Mouse (Mus musculus) E14TG2a.4 (cell line): ENCODE measurements around the gene Rph3al.

Experiments used
- H3K27me3 ChIP-seq: 2 replicates; pipeline ENCODE4 v1.6.1; 2014; ENCODE audit warnings: low read length, control low read depth; ENCODE audit not compliant: insufficient read depth
- H3K36me3 ChIP-seq: 2 replicates; pipeline ENCODE4 v1.6.1; 2014; ENCODE audit warnings: low read length, control low read depth; ENCODE audit not compliant: insufficient read depth
- H3K4me1 ChIP-seq: replicated peaks from 2 replicates; pipeline ENCODE4 v1.6.1; 2014; ENCODE audit warnings: low read depth, low read length, control low read depth
- H3K4me3 ChIP-seq: replicated peaks from 2 replicates; pipeline ENCODE4 v1.5.1; 2014; ENCODE audit warnings: mild to moderate bottlenecking, low read length
- H3K9me3 ChIP-seq: 2 replicates; pipeline ENCODE4 v1.6.1; 2014; ENCODE audit warnings: low read length, control low read depth
- CTCF ChIP-seq: conservative IDR thresholded peaks from 2 replicates; pipeline ENCODE4 v1.5.1; 2014; ENCODE audit warnings: low read length
- NANOG ChIP-seq: IDR thresholded peaks from 2 replicates; pipeline ENCODE4 v1.6.1; 2014; ENCODE audit warnings: borderline replicate concordance, low read length, mixed read lengths
- POU5F1 ChIP-seq: IDR thresholded peaks from 2 replicates; pipeline ENCODE4 v1.6.1; 2014; ENCODE audit warnings: low read length, borderline replicate concordance

Gene Rph3al

GRCm38 (mm10) chr11:75842904-75843619 is 95.2 kb downstream of the Rph3al start:
- 0 out of 2 replicates have a peak overlapping the region, but pooled peaks have one; percentile 20 for H3K4me3 ChIP-seq
- H3K36me3 ChIP-seq = no peaks in the 10 kb centered on the region
- H3K27me3 ChIP-seq = peaks cover 15% of the 10 kb centered on the region; the same call in 1 of the 2 replicates
- TF ChIP-seq NANOG = no peak
- no peak for TF ChIP-seq POU5F1
- no peak for TF ChIP-seq CTCF
- peaks cover 53% of the 10 kb centered on the region for H3K4me1 ChIP-seq
- no peaks in the 10 kb centered on the region for H3K9me3 ChIP-seq

GRCm38 (mm10) chr11:75841503-75841902 is 96.7 kb downstream of the Rph3al start:
- Histone ChIP-seq H3K4me3 (no peak overlapping the region), H3K27me3 (peaks cover 15% of the 10 kb centered on the region; the same call in 1 of the 2 replicates), H3K4me1 (peaks cover 68% of the 10 kb centered on the region), H3K36me3 (no peaks in the 10 kb centered on the region), H3K9me3 (no peaks in the 10 kb centered on the region)
- TF ChIP-seq NANOG (no peak), CTCF (no peak), POU5F1 (no peak)

- Histone ChIP-seq H3K36me3 (no peaks in the 10 kb centered on the region), H3K4me3 (no peak overlapping the region), H3K27me3 (peaks cover 15% of the 10 kb centered on the region; the same call in 1 of the 2 replicates), H3K4me1 (peaks cover 82% of the 10 kb centered on the region), H3K9me3 (no peaks in the 10 kb centered on the region)
- no peak for TF ChIP-seq CTCF
- no peak for TF ChIP-seq NANOG
- no peak for TF ChIP-seq POU5F1
Measured at GRCm38 (mm10) chr11:75839536-75840430, 98.4 kb downstream of the Rph3al start.

- Histone ChIP-seq H3K9me3 (no peaks in the 10 kb centered on the region), H3K4me3 (no peak overlapping the region), H3K36me3 (no peaks in the 10 kb centered on the region), H3K4me1 (peaks cover 85% of the 10 kb centered on the region), H3K27me3 (peaks cover 23% of the 10 kb centered on the region; the same call in 1 of the 2 replicates)
- no peak for TF ChIP-seq NANOG
- TF ChIP-seq CTCF = no peak
- TF ChIP-seq POU5F1 = no peak
Measured at GRCm38 (mm10) chr11:75838861-75839426, 99.3 kb downstream of the Rph3al start.

GRCm38 (mm10) chr11:75836240-75836610 is 102.0 kb downstream of the Rph3al start:
- no peak overlapping the region for H3K4me3 ChIP-seq
- H3K36me3 ChIP-seq = no peaks in the 10 kb centered on the region
- TF ChIP-seq CTCF = no peak
- peak; percentile 37; the same call in 1 of the 2 replicates for TF ChIP-seq POU5F1
- H3K4me1 ChIP-seq = peaks cover 85% of the 10 kb centered on the region
- no peaks in the 10 kb centered on the region for H3K9me3 ChIP-seq
- H3K27me3 ChIP-seq = peaks cover 20% of the 10 kb centered on the region; the same call in 1 of the 2 replicates

GRCm38 (mm10) chr11:75835587-75836239 is 102.5 kb downstream of the Rph3al start:
- H3K9me3 ChIP-seq = no peaks in the 10 kb centered on the region
- H3K4me1 ChIP-seq = peaks cover 81% of the 10 kb centered on the region
- no peaks in the 10 kb centered on the region for H3K36me3 ChIP-seq
- H3K4me3 ChIP-seq = no peak overlapping the region
- H3K27me3 ChIP-seq = peaks cover 17% of the 10 kb centered on the region; the same call in 1 of the 2 replicates
- no peak for TF ChIP-seq NANOG
- no peak for TF ChIP-seq CTCF
- no peak for TF ChIP-seq POU5F1

GRCm38 (mm10) chr11:75833081-75833480 is 105.1 kb downstream of the Rph3al start:
- Histone ChIP-seq H3K4me3 (no peak overlapping the region), H3K9me3 (no peaks in the 10 kb centered on the region), H3K27me3 (peaks cover 15% of the 10 kb centered on the region; the same call in 1 of the 2 replicates), H3K36me3 (no peaks in the 10 kb centered on the region), H3K4me1 (peaks cover 68% of the 10 kb centered on the region)
- no peak for TF ChIP-seq POU5F1
- no peak for TF ChIP-seq NANOG
- TF ChIP-seq CTCF = no peak

- TF ChIP-seq NANOG = no peak
- TF ChIP-seq CTCF = no peak
- no peak for TF ChIP-seq POU5F1
- peaks cover 46% of the 10 kb centered on the region for H3K4me1 ChIP-seq
- H3K9me3 ChIP-seq = no peaks in the 10 kb centered on the region
- no peaks in the 10 kb centered on the region for H3K36me3 ChIP-seq
- H3K27me3 ChIP-seq = peaks cover 15% of the 10 kb centered on the region; the same call in 1 of the 2 replicates
- no peak overlapping the region for H3K4me3 ChIP-seq
Measured at GRCm38 (mm10) chr11:75830386-75830785, 107.8 kb downstream of the Rph3al start.
